Mouse (Mus musculus) thymus, adult 2 months (tissue): ENCODE data around the gene Olfr571.

ENCODE experiments used
- CTCF ChIP-seq: fragments of 200-500 bp; IDR thresholded peaks from 2 replicates; pipeline ENCODE4 v1.5.1; 2012; ENCODE audit warnings: mild to moderate bottlenecking, control low read depth, low read length, moderate library complexity, borderline replicate concordance; ENCODE audit not compliant: control insufficient read depth, poor library complexity, insufficient read depth; ENCODE audit errors: extremely low read depth
- POLR2A ChIP-seq: fragments of 200-500 bp; IDR thresholded peaks from 2 replicates; pipeline ENCODE4 v1.6.1; 2012; ENCODE audit warnings: mild to moderate bottlenecking, low read length, control low read depth, moderate library complexity; ENCODE audit not compliant: control insufficient read depth, poor library complexity, insufficient read depth; ENCODE audit errors: extremely low read depth

DNA sequence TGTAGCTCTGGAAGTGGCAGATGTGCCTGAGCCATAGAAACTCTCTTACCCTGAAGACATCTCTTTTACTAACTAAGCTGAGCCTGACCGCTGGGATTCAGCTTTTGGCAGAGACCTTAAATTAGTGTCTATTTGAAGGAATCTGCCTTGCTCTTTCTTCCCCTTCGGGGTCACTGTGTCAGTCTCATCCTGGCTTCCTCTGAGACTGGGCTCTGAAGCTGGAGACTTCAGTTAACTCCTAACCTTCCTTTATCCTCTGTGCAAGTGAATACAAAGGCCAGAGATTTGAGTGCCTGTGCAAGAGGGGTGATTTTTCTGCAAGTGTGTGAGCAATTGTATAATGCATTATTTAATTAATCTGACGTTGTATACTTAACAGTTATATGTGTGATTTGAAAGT, 26.6 kb downstream of the Olfr571 start, which contains the start of gene Olfr569:
- TF ChIP-seq POLR2A: no peak
- no peak for TF ChIP-seq CTCF
